Mouse (Mus musculus) midbrain, embryonic 12.5 days (tissue): ENCODE measurements around the gene Glrp1. TPM values are rescaled to one million over a fixed set of nuclear protein-coding genes. Genes with fewer than 3 reads are reported as not detected.

Experiments
- ATAC-seq: fragments of 200-750 bp; cut with Nextera tagmentation; 2 replicates; pipeline ENCODE4 v1.8.0; 2017; ENCODE audit warnings: low read depth, moderate TSS enrichment, moderate library complexity; ENCODE audit not compliant: low FRiP score
- H3K27ac ChIP-seq: fragments of 300-500 bp; sonication (generic); replicated peaks from 2 replicates; pipeline ENCODE4 v1.5.1; 2016; ENCODE audit warnings: mild to moderate bottlenecking
- H3K27me3 ChIP-seq: fragments of 300-500 bp; sonication (generic); 2 replicates; pipeline ENCODE4 v1.6.1; 2016; ENCODE audit warnings: mild to moderate bottlenecking
- H3K36me3 ChIP-seq: fragments of 300-500 bp; sonication (generic); 2 replicates; pipeline ENCODE4 v1.6.1; 2016
- H3K4me1 ChIP-seq: fragments of 300-500 bp; sonication (generic); 2 replicates; pipeline ENCODE4 v1.6.1; 2016
- H3K4me2 ChIP-seq: fragments of 300-500 bp; sonication (generic); replicated peaks from 2 replicates; pipeline ENCODE4 v1.6.1; 2016; ENCODE audit warnings: mild to moderate bottlenecking, moderate library complexity
- H3K4me3 ChIP-seq: fragments of 300-500 bp; sonication (generic); 2 replicates; pipeline ENCODE4 v1.5.1; 2016; ENCODE audit warnings: mild to moderate bottlenecking
- H3K9ac ChIP-seq: fragments of 300-500 bp; sonication (generic); replicated peaks from 2 replicates; pipeline ENCODE4 v1.6.1; 2016; ENCODE audit warnings: mild to moderate bottlenecking, moderate library complexity
- H3K9me3 ChIP-seq: fragments of 300-500 bp; sonication (generic); 2 replicates; pipeline ENCODE4 v1.6.1; 2016; ENCODE audit warnings: mild to moderate bottlenecking
- WGBS: fragments of 180-500 bp; shearing (Covaris S2); methylation state at CpG from one replicate; pipeline ENCODE4 v1.1.7; 2016; 5-methylcytosine and 5-hydroxymethylcytosine counted together
- polyA plus RNA-seq: library from polyadenylated mRNA; unstranded; fragments of >200 nt; fragmentation: Nextera tagmentation; extraction: Ambion mirVana; gene quantifications from 2 replicates; pipeline ENCODE4 v1.2.1, GENCODE M21; 2016

Glrp1 gene
- not detected in 2 replicates for polyA plus RNA-seq

- WGBS = 83% methylated on average over 8 of the region's 8 CpGs
- H3K4me1 ChIP-seq = peaks cover 6% of the 10 kb centered on the region
- ATAC-seq = no peak
- H3K27ac ChIP-seq = no peak within 1 kb of the TSS
- H3K4me3 ChIP-seq = no peak within 1 kb of the TSS
- no peaks in the 10 kb centered on the region; the same call in 1 of the 2 replicates for H3K27me3 ChIP-seq
- H3K4me2 ChIP-seq = no peak within 1 kb of the TSS
- H3K9ac ChIP-seq = no peak within 1 kb of the TSS
- H3K9me3 ChIP-seq = no peaks in the 10 kb centered on the region
- H3K36me3 ChIP-seq = no peaks in the 10 kb centered on the region
These were observed at the start of gene Glrp1 for GRCm38 (mm10) chr1:88509789-88510188. TSS of gene Glrp1 (minus strand) at chr1:88510066.

- Histone ChIP-seq H3K4me1 (peaks cover 7% of the 10 kb centered on the region; the same call in 1 of the 2 replicates), H3K9me3 (no peaks in the 10 kb centered on the region), H3K36me3 (no peaks in the 10 kb centered on the region), H3K27ac (no peak overlapping the region), H3K9ac (no peak overlapping the region; the same call in 1 of the 2 replicates), H3K4me2 (no peak overlapping the region), H3K4me3 (no peak overlapping the region), H3K27me3 (no peaks in the 10 kb centered on the region; the same call in 1 of the 2 replicates)
- ATAC-seq = no peak
- 13% methylated on average over 7 of the region's 7 CpGs for WGBS
These were observed 49.4 kb upstream of the Glrp1 start for GRCm38 (mm10) chr1:88559258-88559657.

GRCm38 (mm10) chr1:88558793-88559192 is 48.9 kb upstream of the Glrp1 start:
- H3K27ac ChIP-seq = no peak overlapping the region
- no peak overlapping the region for H3K9ac ChIP-seq
- H3K9me3 ChIP-seq = no peaks in the 10 kb centered on the region
- H3K36me3 ChIP-seq = no peaks in the 10 kb centered on the region
- peaks cover 7% of the 10 kb centered on the region; the same call in 1 of the 2 replicates for H3K4me1 ChIP-seq
- no peak overlapping the region for H3K4me3 ChIP-seq
- H3K27me3 ChIP-seq = 0 out of 2 replicates have a peak, but pooled peaks cover 4% of the 10 kb centered on the region
- H3K4me2 ChIP-seq = no peak overlapping the region
- no peak for ATAC-seq

GRCm38 (mm10) chr1:88556401-88556800 is 46.5 kb upstream of the Glrp1 start:
- ATAC-seq = no peak
- Histone ChIP-seq H3K4me3 (no peak overlapping the region), H3K9ac (no peak overlapping the region), H3K9me3 (no peaks in the 10 kb centered on the region), H3K36me3 (no peaks in the 10 kb centered on the region), H3K4me1 (peaks cover 14% of the 10 kb centered on the region), H3K27ac (no peak overlapping the region), H3K27me3 (0 out of 2 replicates have a peak, but pooled peaks cover 4% of the 10 kb centered on the region), H3K4me2 (no peak overlapping the region)
- 94% methylated on average over 11 of the region's 11 CpGs for WGBS

GRCm38 (mm10) chr1:88553500-88554187 is 43.8 kb upstream of the Glrp1 start:
- Histone ChIP-seq H3K27me3 (0 out of 2 replicates have a peak, but pooled peaks cover 4% of the 10 kb centered on the region), H3K9me3 (no peaks in the 10 kb centered on the region), H3K4me1 (peaks cover 8% of the 10 kb centered on the region; the same call in 1 of the 2 replicates), H3K9ac (no peak overlapping the region), H3K4me2 (no peak overlapping the region), H3K27ac (no peak overlapping the region), H3K36me3 (no peaks in the 10 kb centered on the region), H3K4me3 (no peak overlapping the region)
- 47% methylated on average over 7 of the region's 7 CpGs for WGBS
- no peak for ATAC-seq

GRCm38 (mm10) chr1:88549263-88549662 is 39.4 kb upstream of the Glrp1 start:
- Histone ChIP-seq H3K27me3 (0 out of 2 replicates have a peak, but pooled peaks cover 4% of the 10 kb centered on the region), H3K9ac (no peak overlapping the region), H3K9me3 (no peaks in the 10 kb centered on the region), H3K4me1 (peaks cover 8% of the 10 kb centered on the region; the same call in 1 of the 2 replicates), H3K4me3 (no peak overlapping the region), H3K36me3 (no peaks in the 10 kb centered on the region), H3K27ac (no peak overlapping the region), H3K4me2 (no peak overlapping the region)
- WGBS = 79% methylated on average over 1 of the region's 1 CpGs
- ATAC-seq = no peak

- Histone ChIP-seq H3K4me1 (no peaks in the 10 kb centered on the region), H3K27me3 (no peaks in the 10 kb centered on the region), H3K9ac (no peak overlapping the region), H3K36me3 (no peaks in the 10 kb centered on the region), H3K9me3 (no peaks in the 10 kb centered on the region), H3K4me3 (no peak overlapping the region), H3K27ac (no peak overlapping the region), H3K4me2 (no peak overlapping the region)
- no peak for ATAC-seq
- 91% methylated on average over 7 of the region's 7 CpGs for WGBS
These were observed 37.3 kb upstream of the Glrp1 start for GRCm38 (mm10) chr1:88547172-88547571.

GRCm38 (mm10) chr1:88543608-88544007 is 33.7 kb upstream of the Glrp1 start:
- no peak for ATAC-seq
- Histone ChIP-seq H3K9ac (no peak overlapping the region), H3K9me3 (no peaks in the 10 kb centered on the region), H3K27me3 (no peaks in the 10 kb centered on the region), H3K27ac (no peak overlapping the region), H3K36me3 (no peaks in the 10 kb centered on the region), H3K4me1 (no peaks in the 10 kb centered on the region), H3K4me3 (no peak overlapping the region), H3K4me2 (no peak overlapping the region)
- 74% methylated on average over 4 of the region's 4 CpGs for WGBS

GRCm38 (mm10) chr1:88539823-88540222 is 30.0 kb upstream of the Glrp1 start:
- H3K27me3 ChIP-seq = no peaks in the 10 kb centered on the region
- no peak overlapping the region for H3K9ac ChIP-seq
- no peaks in the 10 kb centered on the region for H3K36me3 ChIP-seq
- no peak for ATAC-seq
- H3K4me3 ChIP-seq = no peak overlapping the region
- no peak overlapping the region for H3K27ac ChIP-seq
- WGBS = 61% methylated on average over 3 of the region's 3 CpGs
- no peak overlapping the region for H3K4me2 ChIP-seq
- no peaks in the 10 kb centered on the region for H3K4me1 ChIP-seq
- H3K9me3 ChIP-seq = no peaks in the 10 kb centered on the region

- Histone ChIP-seq H3K4me2 (no peak overlapping the region), H3K9me3 (no peaks in the 10 kb centered on the region), H3K4me3 (no peak overlapping the region), H3K36me3 (no peaks in the 10 kb centered on the region), H3K27me3 (no peaks in the 10 kb centered on the region), H3K4me1 (no peaks in the 10 kb centered on the region), H3K9ac (no peak overlapping the region), H3K27ac (no peak overlapping the region)
- ATAC-seq = no peak
- WGBS = 93% methylated on average over 7 of the region's 7 CpGs
These were observed 29.4 kb upstream of the Glrp1 start for GRCm38 (mm10) chr1:88539256-88539655.

GRCm38 (mm10) chr1:88536308-88536707 is 26.4 kb upstream of the Glrp1 start:
- no peaks in the 10 kb centered on the region for H3K27me3 ChIP-seq
- H3K9ac ChIP-seq = no peak overlapping the region
- no peak overlapping the region for H3K4me2 ChIP-seq
- no peaks in the 10 kb centered on the region for H3K36me3 ChIP-seq
- no peak overlapping the region for H3K27ac ChIP-seq
- 89% methylated on average over 1 of the region's 1 CpGs for WGBS
- no peaks in the 10 kb centered on the region for H3K4me1 ChIP-seq
- ATAC-seq = no peak
- H3K4me3 ChIP-seq = no peak overlapping the region
- H3K9me3 ChIP-seq = no peaks in the 10 kb centered on the region

GRCm38 (mm10) chr1:88534091-88534490 is 24.2 kb upstream of the Glrp1 start:
- Histone ChIP-seq H3K4me1 (no peaks in the 10 kb centered on the region), H3K27ac (no peak overlapping the region), H3K4me3 (no peak overlapping the region), H3K4me2 (no peak overlapping the region), H3K27me3 (no peaks in the 10 kb centered on the region), H3K36me3 (no peaks in the 10 kb centered on the region), H3K9me3 (no peaks in the 10 kb centered on the region), H3K9ac (no peak overlapping the region)
- WGBS = 73% methylated on average over 5 of the region's 5 CpGs
- no peak for ATAC-seq
